Mouse (Mus musculus): ENCODE data around the gene Rbbp5. TPM values are rescaled to one million over a fixed set of nuclear protein-coding genes. Genes with fewer than 3 reads are reported as not detected.

Gene Rbbp5
- total RNA-seq, 2 experiments from 2014 or later, result 14.2 to 20.0 TPM

DNA sequence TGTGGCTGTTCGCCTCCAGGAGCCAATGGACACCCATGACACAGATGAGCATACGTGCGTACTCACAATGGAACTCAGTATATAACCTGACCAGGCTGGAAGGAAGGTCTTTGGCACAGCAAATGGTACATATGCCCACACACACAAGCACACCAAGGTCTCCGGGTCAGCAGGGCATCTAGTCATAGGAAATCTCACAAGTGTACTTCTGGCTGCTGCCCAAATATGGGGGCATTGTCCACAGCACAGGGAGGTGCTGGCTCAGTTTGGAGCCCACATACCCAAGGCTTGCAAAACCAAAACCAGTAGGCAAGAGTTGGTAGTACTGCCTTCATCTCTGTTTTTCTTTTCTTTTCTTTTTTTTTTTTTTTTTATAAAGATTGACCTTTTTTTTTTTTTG, 58.4 kb downstream of the Rbbp5 start:
- DNase-seq, result no peak
- intact Hi-C loops (cut with DNase I), result no loop called here

DNA sequence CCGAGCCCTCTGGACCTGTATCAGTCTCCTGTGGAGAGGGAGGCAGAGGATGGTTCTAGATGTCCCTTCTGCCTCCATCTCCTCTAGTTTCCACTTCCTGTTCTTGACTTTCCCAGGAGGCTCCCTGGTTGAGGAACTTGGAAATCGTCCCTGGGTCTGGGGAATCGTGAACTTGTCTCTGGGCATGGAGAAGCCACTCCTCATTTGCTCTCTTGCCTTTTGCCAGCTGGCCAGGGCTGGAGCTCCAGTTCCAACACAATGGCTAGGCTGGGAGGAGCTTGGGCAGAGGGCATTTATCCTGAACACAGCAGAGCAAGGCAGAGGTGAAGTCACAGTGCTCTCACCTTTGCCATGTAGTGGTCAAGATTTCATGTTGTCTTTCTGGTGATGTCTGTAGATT, 59.3 kb downstream of the Rbbp5 start:
- intact Hi-C loops (cut with DNase I), result no loop called here
- DNase-seq, result no peak

DNA sequence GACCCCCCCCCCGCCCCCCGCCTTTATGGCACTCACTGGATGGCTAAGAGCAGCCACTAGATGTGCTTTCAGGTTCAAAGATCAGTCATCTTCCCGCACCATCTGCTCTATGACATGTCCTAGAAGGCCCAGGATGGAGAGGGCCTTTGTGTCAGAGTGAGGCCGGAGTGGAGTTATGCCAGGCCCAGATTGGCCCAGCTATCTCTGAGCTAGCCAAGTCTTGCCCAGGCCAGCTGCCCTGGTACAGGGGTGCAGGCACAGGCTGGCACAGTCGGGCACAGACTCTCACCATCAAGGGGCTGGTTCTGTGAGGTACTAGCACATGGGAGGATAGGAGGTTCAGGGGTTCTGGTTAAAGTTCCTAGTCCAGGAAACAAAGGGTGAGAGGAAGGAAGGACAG, 60.6 kb downstream of the Rbbp5 start:
- intact Hi-C loops (cut with DNase I), result no loop called here

DNA sequence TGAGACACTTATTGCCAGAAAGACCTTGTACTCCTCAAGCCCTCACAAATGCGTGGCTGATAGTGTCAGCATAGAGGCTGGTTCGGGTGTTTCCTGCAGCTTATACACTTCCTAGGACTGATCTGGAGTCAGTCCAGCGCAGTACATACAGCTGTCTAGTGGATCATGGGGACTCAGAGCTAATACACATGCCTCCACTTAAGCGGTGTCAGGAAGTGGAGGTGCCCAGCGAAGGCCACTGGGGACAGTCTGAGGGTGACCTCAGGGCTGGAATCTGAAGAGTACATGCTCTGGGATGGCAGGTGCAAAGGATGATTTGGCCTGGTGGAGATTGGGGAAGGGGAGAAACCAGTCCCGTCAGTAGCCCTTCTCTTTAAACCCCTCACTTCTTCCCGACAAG, 63.5 kb downstream of the Rbbp5 start:
- no peak for DNase-seq

More for the DNA sequence above, 60.6 kb downstream of the Rbbp5 start:
- DNase-seq, result no peak

DNA sequence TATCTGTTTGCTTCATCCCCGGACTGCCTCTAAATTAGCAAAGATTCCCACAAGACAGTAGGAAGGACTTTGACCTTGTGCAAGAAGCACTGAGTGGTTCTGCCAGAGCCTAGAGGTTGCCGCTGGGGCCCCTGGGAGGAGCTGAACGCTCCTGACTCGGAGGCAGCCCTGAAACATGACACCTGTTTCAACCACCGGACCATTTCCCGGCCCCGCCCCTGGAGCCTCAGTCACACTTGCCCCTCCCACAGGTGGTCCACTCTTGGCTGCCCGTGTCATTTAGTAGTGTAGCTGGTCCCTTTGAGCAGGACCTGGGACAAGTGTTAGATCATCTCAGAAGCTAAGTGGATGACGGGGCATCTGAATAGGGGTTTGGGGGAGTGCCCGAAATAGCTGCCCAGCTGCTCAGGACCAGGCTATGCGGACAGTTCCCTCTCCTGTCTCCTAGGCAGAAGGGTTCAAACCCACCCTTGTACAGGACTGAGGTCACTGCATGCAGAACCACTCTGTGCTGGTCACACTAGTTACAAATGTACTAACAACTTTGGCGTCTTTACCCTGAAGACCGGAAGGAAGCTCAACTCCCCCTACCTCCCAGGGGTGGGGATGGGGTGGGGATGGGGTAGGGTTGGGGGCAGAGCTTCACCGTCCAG, 64.1 kb downstream of the Rbbp5 start:
- intact Hi-C loops (cut with DNase I), result no loop called here
- no peak for DNase-seq

More for the DNA sequence above, 63.5 kb downstream of the Rbbp5 start:
- intact Hi-C loops (cut with DNase I), result no loop called here

DNA sequence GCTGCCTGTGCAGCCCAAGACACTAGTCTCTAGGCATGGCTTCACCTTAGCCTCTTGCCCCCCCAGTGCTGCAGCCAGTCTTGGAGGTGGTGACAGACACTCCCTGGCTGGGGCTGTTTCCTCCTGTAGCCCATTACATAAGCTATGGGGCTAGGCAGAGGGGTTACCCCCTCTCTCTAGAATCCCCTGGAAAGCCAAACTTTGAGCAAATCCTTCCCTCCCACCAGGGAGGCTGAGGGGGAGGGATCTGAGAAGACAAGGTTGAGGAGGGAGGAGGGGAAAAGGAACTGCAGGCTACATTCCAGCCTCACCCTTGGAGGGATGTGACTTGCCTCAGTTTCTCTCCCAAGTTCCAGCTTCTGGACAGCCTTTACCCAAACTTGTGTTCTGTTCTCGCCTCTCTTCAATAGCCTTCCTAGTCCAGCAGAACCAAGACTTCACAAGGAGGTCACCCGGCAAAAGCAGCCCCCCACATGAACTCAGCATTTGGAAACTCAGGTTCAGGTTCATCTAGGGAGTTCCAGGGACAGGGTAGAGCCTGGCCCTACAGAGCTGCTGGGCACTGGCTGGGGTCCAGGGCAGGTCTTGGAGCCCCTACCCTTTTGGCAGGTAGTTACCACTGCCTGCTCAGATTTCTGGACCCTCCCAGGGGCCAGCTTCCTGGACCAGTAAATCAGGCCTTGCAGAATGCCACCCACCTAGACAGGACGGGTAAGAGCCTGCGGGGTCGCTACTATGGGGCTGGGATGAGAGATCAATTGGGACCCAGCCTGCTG, 64.8 kb downstream of the Rbbp5 start:
- intact Hi-C loops (cut with DNase I), result no loop called here
- no peak for DNase-seq

DNA sequence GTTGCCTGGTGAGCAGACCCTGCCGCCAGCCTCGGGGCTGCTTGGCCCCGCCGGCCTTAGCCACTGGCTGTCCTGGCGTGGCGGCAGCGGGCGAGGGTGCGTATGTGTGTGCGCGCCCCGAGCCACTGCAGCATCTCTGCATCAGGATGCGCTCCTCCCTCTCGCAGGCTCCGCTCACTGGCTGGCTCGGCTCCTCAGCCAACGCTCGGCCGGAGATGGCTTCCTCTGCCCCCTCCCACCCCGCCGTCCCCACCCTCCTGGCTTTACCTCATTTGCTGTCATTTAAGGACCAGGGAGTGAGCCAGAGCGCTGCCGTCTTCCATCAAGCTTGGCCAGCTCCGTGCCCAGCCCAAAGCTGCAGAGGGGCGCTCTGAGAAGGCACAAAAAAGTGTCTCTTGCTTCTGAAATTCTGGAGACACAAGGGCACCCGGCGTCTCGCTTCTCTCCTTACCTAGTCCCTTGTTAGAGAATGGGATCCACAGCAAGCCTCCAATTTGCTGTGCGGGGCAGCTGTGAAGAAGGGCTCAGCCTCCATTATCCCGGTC, 65.7 kb downstream of the Rbbp5 start, which contains the start of gene Cntn2:
Gene Cntn2, minus strand, starts transcription at position 495 of the 545 bp plus-strand sequence.
- intact Hi-C loops (cut with DNase I), result no loop called here
- no peak for DNase-seq

DNA sequence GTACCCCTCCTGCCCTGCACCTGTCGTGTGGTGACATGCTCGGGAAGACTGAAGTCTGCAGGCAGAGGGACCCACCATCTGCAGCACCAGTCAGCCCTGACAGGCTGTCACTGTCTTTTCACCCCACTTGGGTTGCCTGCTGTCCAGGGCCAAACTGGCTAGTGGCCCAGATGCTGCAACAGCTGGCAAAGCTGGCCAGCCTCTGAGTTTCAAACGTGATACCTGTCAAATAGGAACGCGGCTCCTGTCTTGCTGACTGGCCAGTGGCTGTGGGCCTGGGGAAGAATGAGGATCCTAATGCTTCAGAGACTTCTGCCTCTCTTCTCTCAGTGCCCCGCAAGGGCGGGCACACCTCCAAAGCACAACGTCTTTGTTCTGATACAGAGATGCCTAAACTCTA, 66.6 kb downstream of the Rbbp5 start:
- peak in 1 of 2 experiments; percentile 31 for DNase-seq
- intact Hi-C loops (cut with DNase I), result no loop called here

Other genes starting within 250 kb of the Rbbp5 start
- not detected for gene Gm10188, start 247.6 kb upstream of the Rbbp5 start, total RNA-seq (2021)
- under 1 TPM; 0.07 to 0.10 TPM for gene Klhdc8a, start 178.7 kb upstream of the Rbbp5 start, total RNA-seq (2021)
- under 1 TPM; 0.59 to 0.99 TPM for gene Nuak2, start 161.2 kb upstream of the Rbbp5 start, total RNA-seq (2021)
- gene Tmcc2, start 86.1 kb upstream of the Rbbp5 start, total RNA-seq (2021), result 10 to 100 TPM; 29.6 to 34.5 TPM
- gene Dstyk, start 59.8 kb upstream of the Rbbp5 start, total RNA-seq (2021), result 1 to 10 TPM; 8.9 to 9.2 TPM
- 1 to 10 TPM in 1 of 2 experiments, under 1 TPM in 1; 0.82 to 1.3 TPM for gene Tmem81, start 28.9 kb downstream of the Rbbp5 start, total RNA-seq (2021)
- not detected for gene Cntn2, start 65.9 kb downstream of the Rbbp5 start, total RNA-seq (2021)

Measured in gastrocnemius, postnatal 36 days (tissue).